Mouse (Mus musculus): ENCODE results near the gene Spag9. TPM values are rescaled to one million over a fixed set of nuclear protein-coding genes. Genes with fewer than 3 reads are reported as not detected.

The Spag9 gene
- polyA plus RNA-seq (2016; fragmentation: Nextera tagmentation; extraction: Ambion mirVana), result 18.0 and 19.6 TPM in 2 replicates

DNA sequence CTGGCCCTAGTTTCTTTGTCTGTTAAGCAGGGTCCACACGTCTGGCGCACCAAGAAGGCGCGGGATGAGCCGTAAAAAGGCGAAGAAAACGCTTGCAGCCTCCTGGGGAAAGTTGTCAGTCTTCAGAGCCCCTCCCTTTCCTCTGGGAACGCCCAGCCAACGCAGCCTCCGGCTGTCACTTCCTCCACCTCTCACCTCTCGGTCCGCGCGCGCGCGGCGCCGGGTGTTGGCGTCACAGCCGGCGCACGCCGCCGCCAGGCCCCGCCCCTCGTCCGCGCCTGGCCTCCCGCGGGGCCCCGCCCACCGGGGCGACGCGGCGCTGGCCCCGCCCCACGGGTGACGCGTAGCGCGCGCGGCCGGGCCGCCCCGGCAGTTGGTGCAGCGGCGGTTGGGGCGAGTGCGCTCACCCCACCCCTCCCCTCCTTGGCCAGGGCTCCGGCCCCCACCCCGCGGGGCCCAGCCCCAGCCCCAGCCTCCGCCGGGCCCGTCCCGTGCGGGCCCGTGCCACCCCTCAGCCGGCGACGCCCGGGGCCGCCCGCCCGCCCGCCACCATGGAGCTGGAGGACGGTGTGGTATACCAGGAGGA, at the start of gene Spag9:
TSS of gene Spag9 (plus strand) at position 372 of the 586 bp plus-strand sequence.
- Histone ChIP-seq H3K9me3 (replicated peaks) (no peaks in the 10 kb centered on the region), H3K4me1 (peaks cover 45% of the 10 kb centered on the region), H3K4me3 (peak within 1 kb of the TSS; percentile 95), H3K9ac (peak within 1 kb of the TSS; percentile 95), H3K36me3 (peaks cover 5% of the 10 kb centered on the region; the same call in 1 of the 2 replicates), H3K4me2 (peak within 1 kb of the TSS; percentile 99), H3K27me3 (replicated peaks) (no peaks in the 10 kb centered on the region), H3K27ac (peak within 1 kb of the TSS; percentile 100)
- peak; percentile 91 for ATAC-seq
- under 1% methylated on average over 68 of the region's 70 CpGs for WGBS (ENCODE audit: insufficient replicate concordance)

DNA sequence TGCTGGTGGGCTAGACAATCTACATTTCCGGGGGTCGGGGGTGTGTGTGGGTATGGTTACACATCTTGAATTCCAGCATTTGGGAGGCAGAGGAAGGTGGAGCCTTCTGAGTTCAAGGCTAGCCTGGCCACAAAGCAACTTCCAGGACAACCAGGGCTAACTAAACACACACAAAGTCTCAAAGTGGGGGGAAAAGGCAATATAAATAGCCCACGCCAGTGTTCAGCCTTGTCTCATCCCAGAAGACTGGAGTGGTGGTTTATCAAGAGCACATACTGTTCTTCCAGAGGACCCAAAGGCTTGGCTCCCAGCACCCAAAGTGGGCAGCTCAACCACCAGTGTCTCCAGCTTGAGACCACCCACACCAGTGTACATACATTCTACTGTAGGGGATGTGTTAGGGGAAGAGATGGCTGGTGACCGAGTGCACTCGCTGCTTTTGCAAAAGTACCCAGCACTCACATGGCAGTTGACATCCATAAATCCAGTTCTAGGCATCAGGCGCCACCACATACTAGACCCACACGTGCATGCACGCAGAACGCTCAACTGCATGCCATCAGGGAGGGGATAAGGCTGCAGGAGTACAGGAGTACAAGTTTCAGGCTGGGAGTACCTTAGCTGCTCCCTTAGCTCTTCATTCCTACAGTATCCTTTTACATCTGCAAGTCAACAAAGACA, 46.9 kb upstream of the Spag9 start:
- Histone ChIP-seq H3K4me3 (no peak overlapping the region), H3K9me3 (replicated peaks) (no peaks in the 10 kb centered on the region), H3K9ac (no peak overlapping the region), H3K4me2 (no peak overlapping the region), H3K36me3 (peaks cover 57% of the 10 kb centered on the region), H3K27ac (no peak overlapping the region), H3K4me1 (peaks cover 15% of the 10 kb centered on the region), H3K27me3 (replicated peaks) (no peaks in the 10 kb centered on the region)
- no peak for ATAC-seq
- WGBS (ENCODE audit: insufficient replicate concordance), result 79% methylated on average over 9 of the region's 9 CpGs

DNA sequence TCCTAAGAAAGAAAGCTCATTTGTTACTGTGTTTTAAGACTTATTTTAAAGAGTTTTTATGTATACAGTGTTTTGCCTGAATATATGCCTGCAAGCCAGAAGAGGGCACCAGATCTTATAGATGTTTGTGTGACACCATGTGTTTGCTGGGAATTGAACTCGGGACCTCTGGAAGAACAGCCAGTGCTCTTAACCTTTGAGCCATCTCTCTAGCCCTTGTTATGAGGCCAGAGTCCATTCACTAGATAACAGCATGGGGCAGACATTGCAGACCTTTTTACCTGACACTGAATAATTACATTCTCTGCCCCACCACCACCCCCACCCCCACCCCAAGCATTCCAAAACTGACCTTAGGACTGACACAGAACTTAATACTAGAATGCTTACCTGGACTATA, 45.8 kb upstream of the Spag9 start:
- H3K36me3 ChIP-seq, result peaks cover 59% of the 10 kb centered on the region
- ATAC-seq, result no peak

DNA sequence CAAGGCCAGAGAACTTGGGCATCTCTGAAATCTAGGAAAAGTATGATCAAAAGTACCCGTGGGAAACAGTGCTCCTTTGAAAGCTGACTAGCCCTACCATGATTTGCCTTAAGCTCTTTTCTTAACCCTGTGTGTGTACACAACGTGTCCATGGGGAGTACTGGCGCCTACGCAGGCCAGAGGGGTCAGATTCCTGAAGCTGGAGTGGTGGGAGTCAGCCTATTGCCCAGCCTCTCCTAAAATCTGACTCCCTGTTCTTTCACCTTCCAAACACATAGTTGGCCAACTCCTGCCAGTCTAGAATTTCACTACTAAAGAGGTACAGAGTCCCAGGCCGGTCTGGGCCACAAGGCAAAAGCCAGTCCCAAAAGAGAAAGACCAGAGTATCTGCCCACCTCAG, 43.5 kb upstream of the Spag9 start:
- no peak for ATAC-seq
- peaks cover 63% of the 10 kb centered on the region for H3K36me3 ChIP-seq
- no peak overlapping the region for H3K9ac ChIP-seq
- H3K4me3 ChIP-seq, result no peak overlapping the region
- no peak overlapping the region for H3K4me2 ChIP-seq
- peaks cover 43% of the 10 kb centered on the region for H3K4me1 ChIP-seq
- H3K27ac ChIP-seq, result no peak overlapping the region
- no peaks in the 10 kb centered on the region for H3K9me3 ChIP-seq (replicated peaks)
- 74% methylated on average over 5 of the region's 5 CpGs for WGBS (ENCODE audit: insufficient replicate concordance)
- H3K27me3 ChIP-seq (replicated peaks), result no peaks in the 10 kb centered on the region

More for the DNA sequence above, 45.8 kb upstream of the Spag9 start:
- H3K9me3 ChIP-seq (replicated peaks), result no peaks in the 10 kb centered on the region
- WGBS (ENCODE audit: insufficient replicate concordance), result 76% methylated on average over 1 of the region's 1 CpGs
- no peak overlapping the region for H3K9ac ChIP-seq
- no peak overlapping the region for H3K4me2 ChIP-seq
- no peak overlapping the region for H3K27ac ChIP-seq
- H3K4me3 ChIP-seq, result no peak overlapping the region
- H3K27me3 ChIP-seq (replicated peaks), result no peaks in the 10 kb centered on the region
- peaks cover 21% of the 10 kb centered on the region for H3K4me1 ChIP-seq

DNA sequence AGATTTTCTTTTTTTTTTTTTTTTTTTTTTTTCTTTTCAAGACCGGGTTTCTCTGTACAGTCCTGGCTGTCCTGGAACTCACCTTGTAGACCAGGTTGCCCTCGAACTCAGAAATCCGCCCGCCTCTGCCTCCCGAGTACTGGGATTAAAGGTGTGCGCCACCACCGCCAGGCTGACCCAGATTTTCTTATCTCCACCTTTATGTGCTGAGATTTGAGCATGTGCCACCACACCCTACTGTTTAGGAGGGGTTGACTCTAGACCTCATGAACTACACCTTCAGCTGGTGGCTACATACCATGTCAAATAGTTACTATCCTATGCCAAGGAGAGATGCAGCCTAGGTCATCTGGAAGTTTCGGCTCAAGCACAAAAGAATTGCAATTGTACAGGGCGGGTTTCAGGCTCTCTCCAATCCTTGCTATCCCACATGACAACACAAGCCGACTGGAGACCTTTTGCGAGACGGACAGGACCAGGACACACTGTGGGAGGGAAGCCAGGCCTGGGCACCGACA, 41.1 kb upstream of the Spag9 start:
- Histone ChIP-seq H3K36me3 (peaks cover 67% of the 10 kb centered on the region), H3K27me3 (replicated peaks) (no peaks in the 10 kb centered on the region), H3K4me3 (peak overlapping the region; percentile 66), H3K9ac (peak overlapping the region; percentile 67), H3K4me2 (peak overlapping the region; percentile 85), H3K4me1 (peaks cover 43% of the 10 kb centered on the region), H3K9me3 (replicated peaks) (no peaks in the 10 kb centered on the region), H3K27ac (peak overlapping the region; percentile 78)
- ATAC-seq, result no peak
- WGBS (ENCODE audit: insufficient replicate concordance), result 21% methylated on average over 13 of the region's 13 CpGs

DNA sequence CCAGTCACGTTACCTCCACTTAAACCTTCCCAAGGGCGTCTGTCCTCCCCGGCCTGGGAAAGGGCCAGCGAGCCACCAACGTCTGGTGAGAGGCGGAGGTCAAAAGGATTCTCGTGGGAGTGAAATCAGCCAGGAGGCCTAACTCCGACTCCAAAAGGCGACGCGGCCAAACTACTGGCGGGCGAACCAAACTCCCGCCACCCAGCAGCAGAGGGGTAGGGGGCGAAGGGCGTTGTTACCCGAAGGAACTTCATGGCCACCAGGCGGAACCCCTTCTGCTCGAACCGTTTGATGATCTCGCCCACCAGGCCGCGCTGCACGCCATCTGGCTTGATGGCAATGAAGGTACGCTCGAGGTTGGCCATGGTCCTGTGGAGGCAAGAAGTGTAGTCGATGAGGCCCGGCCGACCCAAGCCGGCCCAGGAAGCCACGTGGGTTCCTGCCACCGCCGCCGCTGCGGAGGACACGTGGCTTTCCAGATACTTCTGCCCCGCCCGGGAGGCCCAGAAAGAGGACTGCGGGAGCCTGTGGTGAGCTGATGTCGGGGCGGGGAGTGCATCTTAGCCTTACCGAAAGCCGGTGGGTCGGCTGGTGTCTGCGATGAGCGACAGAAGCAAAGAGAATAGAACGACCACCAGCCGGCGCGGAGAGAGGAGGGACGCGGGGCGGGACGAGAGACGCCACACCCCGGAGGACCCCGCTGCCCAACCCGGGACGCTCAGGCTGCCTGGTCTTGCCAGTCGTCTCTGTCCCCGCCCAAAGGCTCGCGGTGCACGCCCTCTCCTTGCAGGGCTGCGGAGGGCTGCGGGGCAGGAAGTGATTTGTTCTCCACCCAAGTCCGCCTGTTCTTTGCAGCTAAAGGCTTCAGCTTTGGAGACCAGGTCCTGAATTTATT, 40.4 kb upstream of the Spag9 start:
- 1% methylated on average over 65 of the region's 67 CpGs for WGBS (ENCODE audit: insufficient replicate concordance)
- Histone ChIP-seq H3K4me1 (peaks cover 43% of the 10 kb centered on the region), H3K9me3 (replicated peaks) (no peaks in the 10 kb centered on the region), H3K4me2 (peak overlapping the region; percentile 85), H3K9ac (peak overlapping the region; percentile 67), H3K27me3 (replicated peaks) (no peaks in the 10 kb centered on the region), H3K4me3 (peak overlapping the region; percentile 66), H3K36me3 (peaks cover 67% of the 10 kb centered on the region), H3K27ac (peak overlapping the region; percentile 78)
- ATAC-seq, result peak; percentile 94

DNA sequence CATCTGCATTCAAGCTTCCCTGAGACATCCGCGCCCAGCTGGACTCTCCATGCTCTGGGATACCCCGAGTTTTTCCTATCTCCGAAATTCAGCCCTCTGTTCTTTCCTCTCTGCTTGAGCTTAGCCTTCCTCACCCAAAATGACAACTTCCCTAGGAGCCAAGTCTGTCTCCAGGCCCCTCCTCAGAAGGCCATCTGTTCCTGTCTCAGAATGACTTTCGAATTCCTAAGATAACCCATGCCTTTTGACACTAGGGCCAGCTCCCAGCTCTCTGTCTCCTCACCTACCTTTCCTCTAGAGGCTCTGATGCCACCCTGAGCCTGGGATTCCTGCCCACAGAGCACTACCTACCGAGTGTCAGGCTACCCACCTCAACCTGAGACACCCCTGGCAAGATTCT, 39.7 kb upstream of the Spag9 start, which contains the start of gene Nme2:
TSS of gene Nme2 (minus strand) at position 101 of the 400 bp plus-strand sequence.
- no peaks in the 10 kb centered on the region for H3K27me3 ChIP-seq (replicated peaks)
- peaks cover 43% of the 10 kb centered on the region for H3K4me1 ChIP-seq
- H3K9me3 ChIP-seq (replicated peaks), result no peaks in the 10 kb centered on the region
- H3K4me2 ChIP-seq, result peak within 1 kb of the TSS; percentile 85
- H3K4me3 ChIP-seq, result peak within 1 kb of the TSS; percentile 66
- H3K27ac ChIP-seq, result peak within 1 kb of the TSS; percentile 78
- peak within 1 kb of the TSS; percentile 67 for H3K9ac ChIP-seq
- WGBS (ENCODE audit: insufficient replicate concordance), result 1% methylated on average over 6 of the region's 6 CpGs
- peak; percentile 3; the same call in 1 of the 2 replicates for ATAC-seq
- H3K36me3 ChIP-seq, result peaks cover 67% of the 10 kb centered on the region

DNA sequence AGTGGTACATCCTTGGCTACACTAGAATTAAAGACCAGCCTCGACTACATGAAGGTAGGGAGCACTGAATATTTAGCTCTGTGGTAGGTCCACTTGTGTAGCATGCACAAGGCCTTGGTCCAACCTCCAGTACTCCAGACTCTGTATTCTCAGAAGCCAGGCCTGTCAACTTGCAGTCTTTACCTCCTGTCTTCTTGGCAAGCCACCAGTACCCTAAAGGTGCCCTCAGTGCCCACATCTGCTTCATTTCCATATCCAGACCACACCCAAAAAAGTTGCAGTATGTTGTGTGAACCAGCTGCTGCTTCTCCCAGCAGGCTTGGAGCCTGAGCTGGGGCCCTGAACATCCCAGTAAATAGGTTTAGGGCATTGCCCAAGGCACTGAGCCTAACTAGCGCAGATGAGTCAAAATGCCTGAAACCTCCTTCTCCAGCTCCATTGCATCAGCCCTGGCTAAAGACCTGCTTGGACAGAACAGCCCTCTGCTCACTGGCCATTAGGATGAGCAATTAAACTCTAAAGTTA, 38.8 kb upstream of the Spag9 start:
- Histone ChIP-seq H3K27me3 (replicated peaks) (no peaks in the 10 kb centered on the region), H3K9ac (no peak overlapping the region), H3K4me3 (no peak overlapping the region), H3K27ac (no peak overlapping the region), H3K4me1 (peaks cover 43% of the 10 kb centered on the region), H3K4me2 (no peak overlapping the region), H3K36me3 (peaks cover 68% of the 10 kb centered on the region), H3K9me3 (replicated peaks) (no peaks in the 10 kb centered on the region)
- WGBS (ENCODE audit: insufficient replicate concordance), result 70% methylated on average over 2 of the region's 2 CpGs
- ATAC-seq, result no peak

DNA sequence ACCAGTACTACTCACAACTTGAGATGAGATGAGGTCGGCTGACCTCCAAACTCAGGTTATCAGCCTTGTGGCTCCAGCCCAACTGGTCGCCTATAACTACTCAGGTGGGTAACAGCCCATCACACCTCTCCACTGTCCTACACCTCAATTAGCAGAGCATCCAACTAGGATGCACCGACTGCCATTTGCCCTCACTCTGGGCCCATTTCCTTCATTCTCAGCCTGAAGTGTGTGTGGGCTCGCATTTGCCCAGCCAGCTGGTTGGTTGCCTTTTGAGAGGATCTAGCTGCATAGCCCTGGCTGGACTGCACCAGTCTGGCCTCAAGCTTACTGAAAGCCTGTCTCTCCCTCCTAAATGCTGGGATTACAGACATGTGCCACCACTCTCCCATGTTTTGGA, 38.1 kb upstream of the Spag9 start:
- no peak overlapping the region for H3K27ac ChIP-seq
- WGBS (ENCODE audit: insufficient replicate concordance), result 72% methylated on average over 4 of the region's 4 CpGs
- H3K4me1 ChIP-seq, result peaks cover 38% of the 10 kb centered on the region
- no peak overlapping the region for H3K4me2 ChIP-seq
- ATAC-seq, result no peak
- H3K9ac ChIP-seq, result no peak overlapping the region
- H3K27me3 ChIP-seq (replicated peaks), result no peaks in the 10 kb centered on the region
- peaks cover 68% of the 10 kb centered on the region for H3K36me3 ChIP-seq
- no peaks in the 10 kb centered on the region for H3K9me3 ChIP-seq (replicated peaks)
- H3K4me3 ChIP-seq, result no peak overlapping the region

DNA sequence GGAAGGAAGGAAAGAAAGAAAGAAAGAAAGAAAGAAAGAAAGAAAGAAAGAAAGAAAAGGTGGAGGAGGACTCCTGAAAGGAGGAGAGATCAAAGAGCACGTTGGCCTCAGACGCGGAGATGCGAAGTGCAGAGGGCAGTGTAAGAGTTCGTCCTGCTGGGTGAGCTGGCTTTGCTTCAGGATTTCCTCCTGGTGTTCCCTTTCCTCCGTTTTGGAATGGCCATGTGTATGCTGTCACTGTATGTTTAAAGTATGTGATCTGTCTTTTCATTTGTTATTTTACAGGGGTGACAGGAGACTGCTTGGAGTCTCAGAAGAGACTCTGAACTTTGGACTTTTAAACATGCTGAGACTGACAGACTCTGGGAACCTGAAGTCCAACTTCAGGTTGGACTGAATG, 34.4 kb upstream of the Spag9 start:
- no peak overlapping the region for H3K9ac ChIP-seq
- WGBS (ENCODE audit: insufficient replicate concordance), result 87% methylated on average over 6 of the region's 6 CpGs
- no peak for ATAC-seq

DNA sequence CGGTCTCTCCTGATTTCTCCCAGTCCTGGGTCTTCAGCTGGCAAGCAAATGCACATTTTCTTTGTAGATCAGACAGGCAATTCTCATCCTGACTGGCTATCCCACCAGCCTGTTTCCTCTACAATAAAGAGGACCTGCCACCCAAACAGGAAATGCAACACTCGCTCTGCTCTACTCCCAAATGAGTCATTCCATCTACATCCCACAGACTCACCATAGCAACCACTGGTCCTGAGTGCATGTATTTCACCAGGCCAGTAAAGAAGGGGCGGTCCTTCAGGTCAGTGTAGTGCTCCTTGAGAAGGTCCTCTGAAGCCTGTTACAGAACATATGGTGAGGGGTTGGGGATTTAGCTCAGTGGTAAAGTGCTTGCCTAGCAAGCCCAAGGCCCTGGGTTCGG, 32.9 kb upstream of the Spag9 start:
- no peak overlapping the region for H3K4me3 ChIP-seq
- H3K4me2 ChIP-seq, result no peak overlapping the region
- H3K36me3 ChIP-seq, result peaks cover 81% of the 10 kb centered on the region
- H3K9me3 ChIP-seq (replicated peaks), result no peaks in the 10 kb centered on the region
- 79% methylated on average over 4 of the region's 4 CpGs for WGBS (ENCODE audit: insufficient replicate concordance)
- ATAC-seq, result no peak
- no peak overlapping the region for H3K9ac ChIP-seq
- H3K4me1 ChIP-seq, result peaks cover 21% of the 10 kb centered on the region
- H3K27me3 ChIP-seq (replicated peaks), result no peaks in the 10 kb centered on the region
- no peak overlapping the region for H3K27ac ChIP-seq

More for the DNA sequence above, 34.4 kb upstream of the Spag9 start:
- peaks cover 90% of the 10 kb centered on the region for H3K36me3 ChIP-seq
- no peak overlapping the region for H3K27ac ChIP-seq
- H3K27me3 ChIP-seq (replicated peaks), result no peaks in the 10 kb centered on the region
- H3K4me2 ChIP-seq, result no peak overlapping the region
- H3K9me3 ChIP-seq (replicated peaks), result no peaks in the 10 kb centered on the region
- H3K4me3 ChIP-seq, result no peak overlapping the region
- H3K4me1 ChIP-seq, result peaks cover 19% of the 10 kb centered on the region
